Mouse (Mus musculus) heart, adult 18-20 months (tissue): ENCODE data around the gene Vdac1. TPM values are rescaled to one million over a fixed set of nuclear protein-coding genes. Genes with fewer than 3 reads are reported as not detected.
A peak's percentile ranks its signal among the peaks of the same experiment; 100 is the strongest.

Experiments used
- DNase-seq, 2 experiments: peaks; one replicate each; pipeline ENCODE4 v3.0.0; 2021 to 2022; ENCODE audit warnings: mixed read lengths in 1 of 2
- long read RNA-seq, 2 experiments: library from polyadenylated mRNA; stranded (forward); transcript quantifications; one replicate each; pipeline ENCODE4 v2.0.0; 2021
- total RNA-seq, 2 experiments: library from RNA; stranded (reverse); gene quantifications; 2 replicates each; pipeline ENCODE4 v1.2.3; 2021

Gene Vdac1
- total RNA-seq, result 1,000 to 10,000 TPM; 1,073 to 1,213 TPM
- long read RNA-seq, experiment 1, transcript Vdac1-201 (8 exons, 891 nt), result minor isoform, 8 of 289 reads
- long read RNA-seq, experiment 1, transcript Vdac1-202 (9 exons, 2,022 nt), result major isoform, 179 of 289 reads
- long read RNA-seq, experiment 1, partial matches to known transcripts, result 100 of 289 reads
- long read RNA-seq, experiment 1, other reads (novel, unspliced or antisense), result 2 of 289 reads
- long read RNA-seq, experiment 2, transcript Vdac1-202 (9 exons, 2,022 nt), result major isoform, 100 of 164 reads
- long read RNA-seq, experiment 2, transcript Vdac1-201 (8 exons, 891 nt), result minor isoform, 5 of 164 reads
- long read RNA-seq, experiment 2, partial matches to known transcripts, result 12 of 164 reads
- long read RNA-seq, experiment 2, other reads (novel, unspliced or antisense), result 47 of 164 reads

DNA sequence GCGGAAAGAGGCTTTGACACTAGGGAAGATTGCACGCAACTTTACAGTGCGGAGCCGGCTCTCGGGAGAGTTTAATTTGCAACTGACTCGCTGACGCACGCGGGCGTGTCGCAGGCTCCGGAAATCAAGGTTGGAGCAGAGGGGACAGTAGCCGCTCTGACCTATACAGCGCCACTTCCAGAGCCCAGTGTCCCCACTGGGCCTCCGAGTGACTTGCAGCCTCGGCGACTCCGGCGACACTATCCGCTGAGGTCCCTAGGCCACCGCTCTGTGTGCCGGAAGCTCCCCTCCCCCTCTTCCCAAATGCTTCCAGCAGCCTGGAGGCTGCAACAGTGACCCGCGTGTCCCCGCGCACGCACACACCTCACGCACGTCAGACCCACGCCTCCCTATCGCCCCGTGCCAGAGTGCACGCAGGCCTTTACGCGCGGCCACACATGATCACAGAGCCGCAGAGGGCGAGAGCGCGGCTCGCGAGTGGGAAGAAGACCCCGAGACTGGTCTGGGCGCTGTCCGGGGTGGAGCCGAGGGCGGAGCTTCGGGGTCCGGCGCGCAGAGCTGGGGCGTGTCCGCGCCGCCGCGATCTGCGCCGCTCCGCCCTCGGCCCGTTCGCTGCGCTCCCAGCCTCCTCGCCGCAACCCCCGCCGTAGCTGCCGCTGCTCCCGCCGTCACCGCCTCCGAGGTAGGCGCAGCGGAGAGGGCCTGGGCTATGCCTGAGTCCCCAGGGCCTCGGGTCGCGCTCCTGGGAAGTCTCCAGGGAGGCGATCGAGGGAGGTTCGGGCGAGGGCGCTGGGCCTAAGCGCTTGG lies at the start of gene Vdac1:
Gene Vdac1, plus strand, starts transcription at position 390 of the 807 bp plus-strand sequence.
- DNase-seq, result peak; percentile 93 to 94

- no peak for DNase-seq
Observed at GRCm38 (mm10) chr11:52314102-52314793, 46.4 kb upstream of the Vdac1 start.

DNA sequence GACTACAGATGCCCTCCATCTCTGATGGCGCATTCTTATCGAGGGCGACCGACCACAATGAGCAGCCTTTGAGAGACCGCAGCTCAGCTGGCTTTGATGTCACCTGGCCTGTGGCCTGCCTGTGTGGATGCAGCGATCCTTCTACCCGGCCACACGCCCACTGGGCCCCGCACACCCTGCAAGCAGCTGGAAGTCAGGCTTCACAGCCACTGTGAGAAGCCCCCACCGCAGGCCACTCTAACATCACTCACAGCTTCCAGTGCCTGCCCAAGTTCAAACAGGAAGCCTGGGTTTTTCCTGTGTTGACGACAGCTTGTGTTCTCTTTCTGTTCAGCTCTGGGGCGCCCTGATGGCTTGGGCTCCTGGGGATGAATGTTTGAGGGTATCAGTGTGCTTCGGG lies 42.2 kb upstream of the Vdac1 start:
- DNase-seq, result no peak

GRCm38 (mm10) chr11:52319664-52320063 lies 41.0 kb upstream of the Vdac1 start:
- DNase-seq, result no peak

DNA sequence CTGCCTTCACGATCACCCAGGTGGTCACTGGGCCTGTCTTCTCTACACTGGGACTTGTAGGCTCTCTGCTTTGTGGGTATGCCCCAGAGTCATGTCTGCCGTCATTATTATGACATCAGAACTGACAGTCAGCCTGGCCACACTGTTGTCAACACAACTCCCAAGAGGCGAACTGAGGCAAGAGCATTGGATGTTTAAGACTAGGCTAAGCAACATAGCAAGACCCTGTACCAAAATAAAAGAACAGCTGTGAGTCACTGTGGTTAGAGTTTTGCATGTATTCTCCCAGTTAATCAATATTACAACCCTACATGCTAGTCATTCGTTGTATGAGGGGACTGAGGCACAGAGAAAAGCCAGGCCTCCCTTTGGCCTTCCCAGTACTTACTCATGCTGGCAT lies 40.1 kb upstream of the Vdac1 start:
- DNase-seq, result no peak

- DNase-seq, result no peak
Observed at GRCm38 (mm10) chr11:52321540-52321939, 39.1 kb upstream of the Vdac1 start.

DNA sequence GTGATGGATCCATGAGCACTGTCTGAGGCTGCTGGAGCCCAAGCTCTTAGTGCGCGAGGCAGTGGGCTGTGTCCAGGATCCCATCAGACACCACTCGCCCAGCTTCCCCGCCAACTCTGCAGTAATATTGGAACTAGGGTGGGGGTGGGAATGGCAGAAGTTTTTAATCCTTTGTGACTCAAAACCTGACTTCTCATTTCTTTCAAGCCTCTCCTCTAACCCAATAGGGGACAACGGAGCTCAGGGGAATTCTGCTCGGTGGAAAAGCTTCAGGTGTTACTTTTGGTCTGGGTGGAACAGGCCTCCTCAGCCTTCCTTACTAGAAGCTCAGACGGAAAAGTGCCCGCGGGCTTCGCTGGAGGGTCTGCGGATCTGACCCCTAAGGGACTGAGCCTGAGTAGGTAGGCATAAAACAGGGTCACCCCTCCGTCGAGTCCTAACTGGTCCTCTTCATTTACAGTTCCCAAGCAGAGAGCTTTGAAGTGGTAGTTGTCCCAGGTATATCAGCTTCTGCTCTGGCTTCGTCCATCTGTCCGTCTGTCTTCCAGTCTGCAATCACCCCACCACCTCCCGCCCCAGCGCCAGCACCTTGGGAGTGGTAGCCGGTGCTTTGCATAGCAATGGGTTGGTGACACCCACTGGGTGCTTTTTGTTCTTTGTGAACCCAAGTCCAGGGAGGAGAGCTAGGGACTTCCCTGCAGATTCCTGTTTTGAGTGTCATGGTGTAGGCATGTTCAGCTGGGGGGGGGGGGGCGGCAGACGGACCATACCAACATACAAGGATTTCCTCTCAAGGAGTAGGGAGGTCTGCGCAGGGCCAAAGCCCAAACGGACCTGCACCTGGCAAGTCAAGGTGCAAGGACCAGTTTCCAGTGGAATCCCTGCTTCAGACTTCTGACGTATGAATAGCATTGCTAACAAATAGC lies 36.0 kb upstream of the Vdac1 start:
- DNase-seq, result no peak

DNA sequence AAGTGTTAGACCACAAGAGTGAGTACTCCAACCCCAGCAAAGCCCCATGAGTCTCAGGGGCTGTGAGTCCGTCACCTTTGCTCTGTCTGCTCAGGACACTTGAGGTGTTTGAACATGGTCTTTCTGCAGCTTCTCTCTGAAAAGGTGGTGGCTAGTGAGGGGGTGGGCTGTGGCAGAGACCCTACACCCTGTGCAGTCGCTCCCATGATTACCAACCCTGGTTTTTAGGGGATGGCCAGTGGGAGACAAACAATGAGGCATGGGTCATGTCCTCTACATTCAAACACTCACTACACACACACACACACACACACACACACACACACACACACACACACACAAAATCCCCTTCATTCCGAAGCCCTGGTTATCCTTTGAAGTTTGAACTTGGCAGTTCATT lies 33.3 kb upstream of the Vdac1 start:
- no peak for DNase-seq

- DNase-seq, result no peak
Observed at GRCm38 (mm10) chr11:52332421-52333118, 28.1 kb upstream of the Vdac1 start.

- DNase-seq, result peak; percentile 30 to 50
Observed at GRCm38 (mm10) chr11:52333616-52334015, 27.0 kb upstream of the Vdac1 start.

DNA sequence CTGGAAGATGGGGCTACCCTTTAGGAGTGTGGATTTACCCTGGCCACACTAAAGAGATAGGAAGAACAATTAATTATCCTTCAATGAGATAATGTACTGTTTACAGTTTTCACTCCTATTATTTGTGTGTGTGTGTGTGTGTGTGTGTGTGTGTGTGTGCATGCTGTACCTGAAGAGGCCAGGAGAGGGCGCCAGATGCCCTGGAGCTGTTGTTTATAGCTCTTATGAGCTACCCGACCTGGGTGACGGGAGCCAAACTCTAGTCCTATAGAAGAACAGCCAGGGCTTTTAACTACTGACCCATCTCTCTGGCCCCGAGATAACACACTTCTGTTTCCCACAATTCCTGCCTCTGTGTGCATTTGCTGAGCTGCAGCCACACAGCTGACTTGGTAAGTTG lies 25.4 kb upstream of the Vdac1 start:
- DNase-seq, result no peak

DNA sequence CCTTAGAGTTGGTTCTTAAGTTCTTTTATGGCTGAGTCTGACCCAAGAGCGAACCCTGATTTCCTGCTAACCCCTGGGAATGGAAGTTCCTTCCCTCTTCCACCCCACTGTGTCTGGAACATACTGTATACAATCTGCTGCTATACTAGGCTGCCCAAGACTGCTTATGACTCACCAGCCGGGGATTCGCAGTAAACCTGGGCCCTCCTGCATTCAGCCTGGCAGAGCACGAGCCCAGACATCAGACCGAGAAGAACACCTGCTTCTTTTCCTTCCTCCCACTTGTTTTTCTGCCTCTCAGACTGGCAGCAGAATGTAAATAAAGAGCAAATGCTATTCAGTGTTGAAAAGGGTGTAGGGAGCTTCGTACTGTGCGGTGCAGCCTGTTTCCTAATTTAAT lies 24.7 kb upstream of the Vdac1 start:
- no peak for DNase-seq

GRCm38 (mm10) chr11:52337651-52338295 lies 22.9 kb upstream of the Vdac1 start:
- DNase-seq, result no peak

DNA sequence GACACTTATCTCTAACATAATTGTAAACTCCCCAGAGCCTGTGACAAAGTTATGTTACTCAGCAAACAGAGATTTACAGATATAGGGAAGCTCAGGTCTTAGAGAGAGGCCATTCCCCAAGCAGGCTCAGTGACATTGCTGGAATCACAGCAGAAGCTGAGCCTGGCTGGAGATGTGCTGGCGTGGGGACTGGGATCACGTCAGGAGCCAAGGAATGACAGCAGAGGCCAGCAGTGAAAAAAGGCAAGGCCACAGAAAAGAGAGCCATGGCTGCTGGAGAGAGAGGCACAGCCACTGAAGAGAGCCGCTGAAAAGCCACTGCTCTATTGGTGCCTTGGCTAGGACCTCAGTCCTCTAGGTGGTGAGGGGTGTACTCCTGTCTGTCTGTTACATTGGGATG lies 22.3 kb upstream of the Vdac1 start:
- DNase-seq, result no peak

GRCm38 (mm10) chr11:52339098-52339497 lies 21.6 kb upstream of the Vdac1 start:
- DNase-seq, result no peak

GRCm38 (mm10) chr11:52339512-52339911 lies 21.1 kb upstream of the Vdac1 start:
- no peak for DNase-seq

DNA sequence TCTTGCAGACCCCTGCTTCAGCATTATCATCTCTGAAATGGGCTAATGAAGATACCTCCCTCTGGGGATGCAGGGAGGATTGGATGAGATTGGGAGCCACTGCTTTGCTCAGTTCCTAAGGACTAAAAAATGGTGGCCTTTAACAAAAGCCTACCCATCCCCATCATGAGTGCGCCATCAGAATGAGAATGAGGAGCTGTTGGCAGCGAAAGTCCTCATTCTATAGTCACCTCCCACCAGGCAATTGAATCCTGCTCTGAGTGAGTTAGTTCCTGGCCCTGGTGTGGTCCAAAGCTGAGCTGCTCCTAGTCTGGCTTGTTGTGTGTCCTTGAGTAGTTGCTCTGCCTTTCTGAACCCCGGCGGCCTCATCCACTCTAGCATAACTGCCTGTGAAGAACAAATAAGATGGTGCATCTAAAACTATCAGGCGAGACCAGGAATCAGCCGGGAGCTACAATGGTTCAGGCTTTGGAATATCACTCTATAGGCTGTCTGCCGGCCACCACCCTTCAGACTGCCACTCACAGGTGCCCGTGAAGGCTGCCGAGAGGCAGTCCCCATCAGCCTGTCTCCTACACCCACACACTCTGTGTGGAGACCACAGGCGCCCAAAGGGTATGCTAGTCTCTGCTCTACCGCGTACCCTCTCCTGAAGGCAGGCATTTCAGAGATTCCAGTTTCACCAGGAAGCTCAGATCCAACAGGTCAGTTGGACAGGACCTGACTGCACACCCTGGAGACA lies 20.4 kb upstream of the Vdac1 start:
- no peak for DNase-seq

GRCm38 (mm10) chr11:52341001-52341400 lies 19.7 kb upstream of the Vdac1 start:
- DNase-seq, result no peak

DNA sequence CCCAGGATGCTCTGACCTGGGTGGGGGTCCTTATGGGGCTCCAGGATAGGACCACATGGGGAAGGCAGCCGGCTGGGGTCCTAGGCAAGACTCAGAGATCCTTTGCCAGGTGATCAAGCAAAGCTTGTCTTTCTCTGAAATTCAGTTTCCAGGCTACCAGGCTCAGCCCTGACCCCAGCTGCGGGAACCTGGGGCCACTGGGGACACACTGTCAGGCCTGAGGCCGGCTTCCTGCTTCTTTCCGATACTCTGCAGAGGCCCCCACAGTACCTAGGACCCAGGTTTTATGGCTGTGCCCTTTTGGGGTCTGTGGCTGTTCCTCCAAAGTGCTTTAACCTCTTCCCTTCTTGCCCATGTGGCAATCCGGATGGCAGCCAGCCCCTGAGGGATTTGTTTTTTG lies 19.2 kb upstream of the Vdac1 start:
- no peak for DNase-seq

DNA sequence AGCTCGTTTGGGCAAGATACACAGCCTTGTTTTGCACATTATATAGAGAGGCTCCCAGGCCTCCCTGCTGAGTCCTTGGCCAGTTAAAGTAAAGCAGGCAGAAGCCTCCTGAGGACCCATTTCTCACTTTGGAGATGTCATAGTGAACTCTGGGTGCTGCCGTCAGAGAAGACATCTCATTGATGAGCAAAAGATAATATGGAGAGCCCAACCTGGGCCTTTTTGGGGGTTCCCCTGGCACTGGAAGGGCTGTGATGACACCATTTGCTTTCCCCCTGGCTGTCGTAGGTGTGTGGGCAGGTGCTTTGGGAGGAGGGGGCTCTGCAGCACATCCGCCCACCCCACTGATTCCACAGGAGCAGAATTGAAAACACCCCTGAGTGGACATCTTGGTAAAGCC lies 18.4 kb upstream of the Vdac1 start:
- DNase-seq, result no peak
